Mouse (Mus musculus) heart, embryonic 14.5 days (tissue): ENCODE results near the gene Mindy2. TPM values are rescaled to one million over a fixed set of nuclear protein-coding genes. Genes with fewer than 3 reads are reported as not detected.

Experiments used
- polyA plus RNA-seq: library from polyadenylated mRNA; unstranded; fragments of >200 nt; fragmentation: Nextera tagmentation; extraction: Ambion mirVana; gene quantifications from 2 replicates; pipeline ENCODE4 v1.2.1, GENCODE M21; 2014

Mindy2 gene
- polyA plus RNA-seq, 1 experiment from 2014 or later = 15.9 TPM

Other genes starting within 250 kb of the Mindy2 start
- gene Ccnb2, start 235.6 kb downstream of the Mindy2 start, polyA plus RNA-seq = 136 and 152 TPM in 2 replicates
- gene Rnf111, start 153.4 kb downstream of the Mindy2 start, polyA plus RNA-seq = 22.8 and 23.2 TPM in 2 replicates
- gene Sltm, start 114.4 kb downstream of the Mindy2 start, polyA plus RNA-seq = 39.8 and 40.7 TPM in 2 replicates
- 0.15 and 0.45 TPM in 2 replicates for gene Gm10642, start 923 bp downstream of the Mindy2 start, polyA plus RNA-seq
- gene Adam10, start 21.8 kb upstream of the Mindy2 start, polyA plus RNA-seq = 69.7 and 72.1 TPM in 2 replicates